In genomic region chr7:133317511-133317910, GRCm38 (mm10) we compare ENCODE assay signal across 15 mouse cellular contexts.
DNase-seq lines count a peak whose midpoint lies in the region; ATAC-seq and TF ChIP-seq lines count a peak whose summit lies in the region.
"Had no signal": no experiment of that assay in that cellular context is flagged by ENCODE, and none has a peak within 500 bp of the region (broad histone marks: within the 10 kb centered on the region; RNA-seq: fewer than 3 reads in every experiment).

No protein-coding gene starts in this region.

- TF ChIP-seq CTCF in kidney, postnatal 0 days (IDR thresholded peaks at IDR 0.05; ENCODE audit: low read depth): no peak

- H3K36me3 ChIP-seq in kidney, embryonic 15.5 days: no peaks in the 10 kb centered on the region
- no peaks in the 10 kb centered on the region for H3K36me3 ChIP-seq in kidney, postnatal 0 days (ENCODE audit: insufficient read depth, low read length)
- H3K36me3 ChIP-seq: embryonic facial prominence, embryonic 13.5 days; embryonic facial prominence, embryonic 15.5 days; forebrain, embryonic 10.5 days; forebrain, embryonic 12.5 days had no signal

- 0 out of 2 replicates have a peak overlapping the region, but pooled peaks have one; percentile 66 for H3K27ac ChIP-seq in kidney, embryonic 15.5 days
- H3K27ac ChIP-seq in kidney, postnatal 0 days: no peak overlapping the region
- H3K27ac ChIP-seq: embryonic facial prominence, embryonic 13.5 days; embryonic facial prominence, embryonic 15.5 days; forebrain, embryonic 12.5 days had no signal

- H3K27me3 ChIP-seq in kidney, embryonic 15.5 days: no peaks in the 10 kb centered on the region
- H3K27me3 ChIP-seq in kidney, postnatal 0 days (ENCODE audit: insufficient read depth, low read length): no peaks in the 10 kb centered on the region
- H3K27me3 ChIP-seq: embryonic facial prominence, embryonic 13.5 days; embryonic facial prominence, embryonic 15.5 days; forebrain, embryonic 12.5 days had no signal

- H3K9ac ChIP-seq in kidney, embryonic 15.5 days: no peak overlapping the region
- no peak overlapping the region for H3K9ac ChIP-seq in kidney, postnatal 0 days (ENCODE audit: low read depth, low read length)
- H3K9ac ChIP-seq: embryonic facial prominence, embryonic 13.5 days; embryonic facial prominence, embryonic 15.5 days; forebrain, embryonic 12.5 days had no signal

- H3K9me3 ChIP-seq in kidney, embryonic 15.5 days (replicated peaks): no peaks in the 10 kb centered on the region
- H3K9me3 ChIP-seq in kidney, postnatal 0 days (replicated peaks; ENCODE audit: low read length): no peaks in the 10 kb centered on the region
- H3K9me3 ChIP-seq: embryonic facial prominence, embryonic 13.5 days; embryonic facial prominence, embryonic 15.5 days; forebrain, embryonic 10.5 days; forebrain, embryonic 12.5 days had no signal

- peaks cover 27% of the 10 kb centered on the region for H3K4me1 ChIP-seq in kidney, embryonic 15.5 days
- no peaks in the 10 kb centered on the region for H3K4me1 ChIP-seq in kidney, postnatal 0 days (replicated peaks; ENCODE audit: insufficient read depth, low read length)
- H3K4me1 ChIP-seq: embryonic facial prominence, embryonic 15.5 days had no signal

- H3K4me2 ChIP-seq in kidney, embryonic 15.5 days: no peak overlapping the region
- H3K4me2 ChIP-seq in kidney, postnatal 0 days (ENCODE audit: low read length): no peak overlapping the region
- H3K4me2 ChIP-seq: embryonic facial prominence, embryonic 13.5 days; embryonic facial prominence, embryonic 15.5 days; forebrain, embryonic 12.5 days had no signal

- no peak; the same call in 1 of the 2 replicates for ATAC-seq in kidney, embryonic 15.5 days (replicated peaks; ENCODE audit: low FRiP score)
- ATAC-seq in kidney, postnatal 0 days (replicated peaks; ENCODE audit: low FRiP score, low read depth): 0 out of 2 replicates have a peak, but pooled peaks have one; percentile 29
- ATAC-seq: forebrain, embryonic 14.5 days; forebrain, embryonic 16.5 days had no signal

- DNase-seq in kidney, adult 8-10 months: no peak
- DNase-seq in kidney, postnatal 0 days (ENCODE audit: low spot score): peak; percentile 92
- DNase-seq in kidney, postnatal 14 days: no peak
- DNase-seq: adrenal gland, adult 2 months; adrenal gland, postnatal 10 days; adrenal gland, postnatal 25 days; embryo, embryonic 11 days had no signal

- no peak overlapping the region for H3K4me3 ChIP-seq in kidney, embryonic 15.5 days (replicated peaks)
- H3K4me3 ChIP-seq in kidney, postnatal 0 days (replicated peaks; ENCODE audit: low read depth, low read length): no peak overlapping the region
- H3K4me3 ChIP-seq: embryonic facial prominence, embryonic 13.5 days; embryonic facial prominence, embryonic 15.5 days; erythroblast, embryonic 14.5 days; forebrain, embryonic 10.5 days; forebrain, embryonic 12.5 days had no signal
